Mouse (Mus musculus) spleen, postnatal 10 days (tissue): ENCODE results near the gene Adam11.

ENCODE experiments used
- DNase-seq, 2 experiments: peaks; one replicate each; pipeline ENCODE4 v3.0.0; 2021 to 2022; ENCODE audit warnings: low spot score in 2 of 2

Gene Adam11

DNA sequence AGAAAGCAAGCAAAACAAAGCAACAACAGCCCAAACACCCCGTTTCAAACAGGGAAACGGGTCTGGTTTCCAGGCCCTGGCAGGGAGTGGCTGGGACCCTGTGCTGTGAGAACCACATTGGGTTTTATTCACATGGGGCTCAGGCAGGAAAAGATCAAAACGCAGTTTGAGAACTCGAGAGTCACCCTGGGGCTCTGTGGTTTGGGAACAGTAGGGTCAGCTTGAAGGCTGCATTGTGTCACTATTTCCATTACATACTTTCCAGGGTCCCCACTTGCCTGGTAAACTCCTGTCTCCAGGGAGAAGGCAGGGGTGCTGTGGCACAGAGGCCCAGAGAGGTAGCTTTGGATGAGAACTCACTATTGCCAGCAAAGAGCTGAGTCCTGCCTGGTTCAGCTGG is 65.9 kb downstream of the Adam11 start:
- DNase-seq: no peak
